Mouse (Mus musculus) embryonic facial prominence, embryonic 12.5 days (tissue): ENCODE data around the gene Tmem150c. TPM values are rescaled to one million over a fixed set of nuclear protein-coding genes. Genes with fewer than 3 reads are reported as not detected.

ENCODE experiments used
- ATAC-seq: fragments of 200-750 bp; cut with Nextera tagmentation; 2 replicates; pipeline ENCODE4 v1.8.0; 2017; ENCODE audit not compliant: insufficient number of reproducible peaks, insufficient read depth, low FRiP score, low TSS enrichment
- H3K27ac ChIP-seq: fragments of 300-500 bp; sonication (generic); 2 replicates; pipeline ENCODE4 v1.5.1; 2016; ENCODE audit warnings: mild to moderate bottlenecking
- H3K27me3 ChIP-seq: fragments of 300-500 bp; sonication (generic); 2 replicates; pipeline ENCODE4 v1.6.1; 2016; ENCODE audit warnings: mild to moderate bottlenecking, moderate library complexity
- H3K36me3 ChIP-seq: fragments of 300-500 bp; sonication (generic); 2 replicates; pipeline ENCODE4 v1.6.1; 2016; ENCODE audit warnings: mild to moderate bottlenecking
- H3K4me1 ChIP-seq: fragments of 300-500 bp; sonication (generic); 2 replicates; pipeline ENCODE4 v1.6.1; 2016
- H3K4me2 ChIP-seq: fragments of 300-500 bp; sonication (generic); replicated peaks from 2 replicates; pipeline ENCODE4 v1.6.1; 2016; ENCODE audit warnings: mild to moderate bottlenecking, moderate library complexity
- H3K4me3 ChIP-seq: fragments of 300-500 bp; sonication (generic); 2 replicates; pipeline ENCODE4 v1.5.1; 2016; ENCODE audit warnings: mild to moderate bottlenecking
- H3K9ac ChIP-seq: fragments of 300-500 bp; sonication (generic); 2 replicates; pipeline ENCODE4 v1.6.1; 2016; ENCODE audit warnings: mild to moderate bottlenecking, moderate library complexity
- H3K9me3 ChIP-seq: fragments of 300-500 bp; sonication (generic); 2 replicates; pipeline ENCODE4 v1.6.1; 2016; ENCODE audit warnings: mild to moderate bottlenecking, moderate library complexity
- WGBS: fragments of 180-500 bp; shearing (Covaris S2); methylation state at CpG from one replicate; pipeline ENCODE4 v1.1.7; 2016; 5-methylcytosine and 5-hydroxymethylcytosine counted together
- polyA plus RNA-seq: library from polyadenylated mRNA; unstranded; fragments of >200 nt; fragmentation: Nextera tagmentation; extraction: Ambion mirVana; gene quantifications from 2 replicates; pipeline ENCODE4 v1.2.1, GENCODE M21; 2016

The Tmem150c gene
- polyA plus RNA-seq, 1 experiment from 2014 or later: 1.9 TPM

GRCm38 (mm10) chr5:100069526-100069925, 90.1 kb downstream of the Tmem150c start:
- H3K4me3 ChIP-seq: no peak overlapping the region
- H3K27ac ChIP-seq: no peak overlapping the region
- ATAC-seq: no peak
- no peaks in the 10 kb centered on the region for H3K27me3 ChIP-seq
- no peak overlapping the region for H3K9ac ChIP-seq
- no peak overlapping the region for H3K4me2 ChIP-seq
- no peaks in the 10 kb centered on the region for H3K9me3 ChIP-seq
- 82% methylated on average over 2 of the region's 2 CpGs for WGBS
- H3K36me3 ChIP-seq: peaks cover 34% of the 10 kb centered on the region
- no peaks in the 10 kb centered on the region for H3K4me1 ChIP-seq

DNA sequence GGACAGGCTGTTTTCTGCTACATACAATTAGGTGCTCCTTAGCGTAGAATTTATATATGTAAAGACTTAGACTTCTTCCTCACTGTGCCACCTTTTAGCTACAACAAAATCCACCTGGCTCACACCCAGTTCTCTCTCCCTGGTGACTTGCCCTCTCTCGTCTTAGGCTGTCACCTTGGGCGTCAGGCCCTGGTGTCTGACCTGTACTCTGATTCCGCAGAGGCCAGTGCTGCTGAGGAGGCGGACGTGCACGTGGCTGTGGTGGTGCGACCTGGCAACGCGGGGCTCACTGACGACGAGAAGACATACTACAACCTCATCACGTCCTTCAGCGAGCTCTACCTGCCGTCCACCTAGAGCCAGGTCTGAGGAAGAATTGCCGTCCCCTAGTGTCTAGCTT, 92.0 kb downstream of the Tmem150c start:
- H3K4me1 ChIP-seq: no peaks in the 10 kb centered on the region
- ATAC-seq: no peak
- H3K9me3 ChIP-seq: no peaks in the 10 kb centered on the region
- no peak overlapping the region for H3K4me3 ChIP-seq
- H3K4me2 ChIP-seq: no peak overlapping the region
- H3K27ac ChIP-seq: no peak overlapping the region
- peaks cover 37% of the 10 kb centered on the region for H3K36me3 ChIP-seq
- WGBS: 95% methylated on average over 16 of the region's 16 CpGs
- no peaks in the 10 kb centered on the region for H3K27me3 ChIP-seq
- H3K9ac ChIP-seq: no peak overlapping the region

- H3K36me3 ChIP-seq: peaks cover 50% of the 10 kb centered on the region
- H3K4me1 ChIP-seq: peaks cover 3% of the 10 kb centered on the region; the same call in 1 of the 2 replicates
- H3K4me3 ChIP-seq: no peak overlapping the region
- H3K27ac ChIP-seq: no peak overlapping the region
- H3K27me3 ChIP-seq: no peaks in the 10 kb centered on the region
- WGBS: 93% methylated on average over 14 of the region's 14 CpGs
- no peak overlapping the region for H3K4me2 ChIP-seq
- H3K9ac ChIP-seq: no peak overlapping the region
- no peak for ATAC-seq
- no peaks in the 10 kb centered on the region for H3K9me3 ChIP-seq
Observed at GRCm38 (mm10) chr5:100060876-100061275, 98.7 kb downstream of the Tmem150c start.

GRCm38 (mm10) chr5:100059326-100059725, 100.3 kb downstream of the Tmem150c start:
- whole genome bisulfite sequencing: 51% methylated on average over 6 of the region's 6 CpGs
- Histone ChIP-seq H3K9me3 (no peaks in the 10 kb centered on the region), H3K27ac (no peak overlapping the region), H3K4me2 (no peak overlapping the region), H3K9ac (no peak overlapping the region), H3K4me3 (no peak overlapping the region), H3K4me1 (peaks cover 5% of the 10 kb centered on the region; the same call in 1 of the 2 replicates), H3K36me3 (peaks cover 38% of the 10 kb centered on the region), H3K27me3 (no peaks in the 10 kb centered on the region)
- no peak for ATAC-seq

DNA sequence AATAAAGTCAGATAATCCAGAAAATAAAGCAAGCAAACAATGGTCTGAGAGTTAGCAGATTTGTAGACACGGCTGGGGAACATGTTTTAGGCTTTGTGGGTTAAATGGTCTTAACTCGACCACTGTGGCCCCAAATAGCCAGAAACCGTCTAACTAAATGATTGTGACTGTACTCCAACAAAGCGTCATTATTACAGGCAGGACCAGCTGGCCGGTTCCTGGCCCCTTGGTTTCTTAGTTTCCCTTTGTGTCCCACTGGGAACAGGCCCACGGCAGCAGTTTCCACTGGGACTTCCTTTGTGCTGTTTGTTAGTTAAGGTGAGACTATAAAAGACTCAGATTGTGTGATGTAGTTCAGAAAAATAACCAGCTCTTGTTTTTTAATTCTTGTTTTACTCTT, 100.9 kb downstream of the Tmem150c start:
- Histone ChIP-seq H3K36me3 (peaks cover 32% of the 10 kb centered on the region), H3K4me1 (peaks cover 9% of the 10 kb centered on the region; the same call in 1 of the 2 replicates), H3K4me2 (no peak overlapping the region), H3K27ac (no peak overlapping the region), H3K27me3 (no peaks in the 10 kb centered on the region), H3K4me3 (no peak overlapping the region), H3K9ac (no peak overlapping the region), H3K9me3 (no peaks in the 10 kb centered on the region)
- WGBS: 35% methylated on average over 6 of the region's 6 CpGs
- no peak for ATAC-seq

DNA sequence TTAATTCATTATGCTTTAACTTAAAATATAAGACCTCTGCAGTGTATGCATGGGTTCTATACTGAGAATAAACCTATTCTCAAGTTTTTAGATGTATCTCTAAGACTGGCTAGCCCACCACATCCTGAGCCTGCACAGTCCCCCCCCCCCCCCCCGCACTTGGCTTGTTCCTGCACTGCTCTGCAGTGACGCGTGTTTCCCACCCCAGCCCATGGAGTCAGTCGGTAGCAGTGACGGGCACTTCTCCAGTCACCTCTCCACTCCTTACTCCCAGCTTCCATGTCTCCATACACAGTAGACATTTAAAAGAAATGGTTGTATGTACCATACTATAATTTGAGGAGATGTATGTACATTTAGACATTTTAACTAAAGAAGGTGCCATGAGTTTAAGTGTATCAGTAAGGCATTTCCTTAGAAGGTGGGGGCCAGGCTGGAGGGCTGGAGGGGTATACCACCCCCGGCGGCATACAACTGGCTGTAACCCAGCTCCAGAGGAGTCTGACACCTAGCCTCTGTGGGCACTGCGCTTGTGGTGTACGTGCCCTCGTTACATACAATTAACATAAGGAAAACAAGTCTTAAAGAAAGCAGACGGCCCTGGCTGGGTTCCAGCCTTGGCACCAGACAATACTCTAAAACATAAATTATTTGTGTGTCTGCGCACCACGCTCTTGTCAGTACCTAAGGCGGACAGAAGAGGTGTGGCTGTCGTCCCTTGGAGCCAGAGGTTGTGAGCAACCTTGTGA, 102.0 kb downstream of the Tmem150c start:
- no peak overlapping the region for H3K27ac ChIP-seq
- peaks cover 28% of the 10 kb centered on the region for H3K36me3 ChIP-seq
- no peak overlapping the region for H3K4me3 ChIP-seq
- no peak overlapping the region for H3K4me2 ChIP-seq
- no peaks in the 10 kb centered on the region for H3K27me3 ChIP-seq
- H3K9ac ChIP-seq: no peak overlapping the region
- H3K9me3 ChIP-seq: no peaks in the 10 kb centered on the region
- no peak for ATAC-seq
- H3K4me1 ChIP-seq: peaks cover 9% of the 10 kb centered on the region; the same call in 1 of the 2 replicates
- WGBS: 87% methylated on average over 14 of the region's 15 CpGs

DNA sequence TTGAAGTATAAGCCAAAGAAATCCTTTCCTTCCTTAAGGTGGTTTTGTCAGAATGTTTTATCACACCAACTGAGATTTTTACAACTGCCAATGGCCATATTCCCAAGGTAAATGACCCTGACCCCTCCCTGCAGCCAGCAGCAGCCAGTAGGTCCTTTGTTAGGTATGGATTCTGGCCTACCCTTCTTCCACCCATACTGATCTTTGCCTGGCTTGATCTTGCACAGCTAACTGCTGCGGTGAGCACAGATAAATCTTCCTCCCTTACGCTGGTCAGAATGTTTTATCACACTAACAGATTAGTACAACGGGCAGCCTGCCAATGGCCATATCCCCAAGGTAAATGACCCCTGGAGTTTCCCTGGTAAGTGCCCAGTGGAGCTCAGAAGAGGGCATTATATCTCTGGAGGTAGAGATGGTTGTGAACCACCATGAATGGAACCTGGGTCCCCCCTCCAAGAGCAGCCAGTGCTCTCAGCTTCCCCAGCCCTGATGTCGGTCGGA, 103.7 kb downstream of the Tmem150c start:
- H3K9ac ChIP-seq: no peak overlapping the region
- H3K27me3 ChIP-seq: no peaks in the 10 kb centered on the region
- peaks cover 9% of the 10 kb centered on the region; the same call in 1 of the 2 replicates for H3K4me1 ChIP-seq
- H3K9me3 ChIP-seq: no peaks in the 10 kb centered on the region
- no peak overlapping the region for H3K4me3 ChIP-seq
- no peak for ATAC-seq
- peaks cover 20% of the 10 kb centered on the region for H3K36me3 ChIP-seq
- no peak overlapping the region for H3K27ac ChIP-seq
- 89% methylated on average over 5 of the region's 5 CpGs for WGBS
- no peak overlapping the region for H3K4me2 ChIP-seq

GRCm38 (mm10) chr5:100054807-100055547, 104.6 kb downstream of the Tmem150c start:
- 75% methylated on average over 11 of the region's 11 CpGs for WGBS
- ATAC-seq: no peak
- Histone ChIP-seq H3K4me3 (no peak overlapping the region), H3K27ac (no peak overlapping the region), H3K36me3 (peaks cover 16% of the 10 kb centered on the region; the same call in 1 of the 2 replicates), H3K9ac (no peak overlapping the region), H3K27me3 (no peaks in the 10 kb centered on the region), H3K9me3 (no peaks in the 10 kb centered on the region), H3K4me1 (peaks cover 9% of the 10 kb centered on the region; the same call in 1 of the 2 replicates), H3K4me2 (no peak overlapping the region)

DNA sequence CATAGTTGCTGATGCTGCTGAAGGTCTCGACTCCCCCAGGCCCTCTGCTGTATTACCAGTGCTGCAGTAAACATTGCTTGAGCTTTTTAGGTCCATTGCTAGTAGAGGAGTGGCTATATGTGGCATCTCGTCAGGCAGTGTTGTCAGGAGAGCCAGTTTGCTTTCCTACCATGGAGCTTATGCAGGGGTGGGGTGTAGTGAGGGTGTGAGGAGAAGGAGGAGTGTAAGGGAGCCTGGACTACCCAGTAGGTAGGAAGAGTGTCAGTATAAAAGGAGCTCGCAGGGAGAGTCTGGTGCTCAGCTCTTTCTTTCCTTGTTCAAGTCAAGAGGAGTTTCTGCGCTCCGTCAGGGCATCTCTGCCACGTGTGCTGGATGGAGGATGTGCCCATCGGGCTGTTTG, 106.9 kb downstream of the Tmem150c start:
- H3K4me3 ChIP-seq: no peak overlapping the region
- H3K27me3 ChIP-seq: no peaks in the 10 kb centered on the region
- no peaks in the 10 kb centered on the region for H3K9me3 ChIP-seq
- peaks cover 11% of the 10 kb centered on the region; the same call in 1 of the 2 replicates for H3K4me1 ChIP-seq
- H3K27ac ChIP-seq: no peak overlapping the region
- 0 out of 2 replicates have a peak, but pooled peaks cover 9% of the 10 kb centered on the region for H3K36me3 ChIP-seq
- no peak overlapping the region for H3K9ac ChIP-seq
- H3K4me2 ChIP-seq: no peak overlapping the region
- ATAC-seq: no peak
- 89% methylated on average over 7 of the region's 7 CpGs for WGBS

GRCm38 (mm10) chr5:100049904-100050303, 109.7 kb downstream of the Tmem150c start:
- no peak overlapping the region for H3K4me2 ChIP-seq
- H3K9me3 ChIP-seq: no peaks in the 10 kb centered on the region
- peaks cover 22% of the 10 kb centered on the region; the same call in 1 of the 2 replicates for H3K4me1 ChIP-seq
- no peak overlapping the region for H3K4me3 ChIP-seq
- H3K9ac ChIP-seq: no peak overlapping the region
- no peak for ATAC-seq
- H3K27ac ChIP-seq: no peak overlapping the region
- no peaks in the 10 kb centered on the region for H3K27me3 ChIP-seq
- 94% methylated on average over 3 of the region's 3 CpGs for WGBS
- 0 out of 2 replicates have a peak, but pooled peaks cover 9% of the 10 kb centered on the region for H3K36me3 ChIP-seq

GRCm38 (mm10) chr5:100047871-100048270, 111.7 kb downstream of the Tmem150c start:
- no peak for ATAC-seq
- H3K9me3 ChIP-seq: no peaks in the 10 kb centered on the region
- H3K36me3 ChIP-seq: 0 out of 2 replicates have a peak, but pooled peaks cover 12% of the 10 kb centered on the region
- WGBS: 62% methylated on average over 7 of the region's 7 CpGs
- no peak overlapping the region for H3K4me2 ChIP-seq
- no peak overlapping the region for H3K9ac ChIP-seq
- peaks cover 16% of the 10 kb centered on the region; the same call in 1 of the 2 replicates for H3K4me1 ChIP-seq
- no peak overlapping the region for H3K27ac ChIP-seq
- no peak overlapping the region for H3K4me3 ChIP-seq
- H3K27me3 ChIP-seq: no peaks in the 10 kb centered on the region
